Mouse (Mus musculus) forebrain, embryonic 15.5 days (tissue): Measurements from ENCODE around the gene Fam102b. TPM values are rescaled to one million over a fixed set of nuclear protein-coding genes. Genes with fewer than 3 reads are reported as not detected.

Experiments
- ATAC-seq: fragments of 200-750 bp; cut with Nextera tagmentation; replicated peaks from 2 replicates; pipeline ENCODE4 v1.8.0; 2017; ENCODE audit warnings: mild to moderate bottlenecking, moderate TSS enrichment, moderate library complexity
- H3K27ac ChIP-seq: fragments of 300-500 bp; sonication (generic); replicated peaks from 2 replicates; pipeline ENCODE4 v1.5.1; 2015; ENCODE audit warnings: mild to moderate bottlenecking, inconsistent platforms
- H3K27me3 ChIP-seq: fragments of 300-500 bp; sonication (generic); 2 replicates; pipeline ENCODE4 v1.6.1; 2015; ENCODE audit warnings: inconsistent platforms
- H3K36me3 ChIP-seq: fragments of 300-500 bp; sonication (generic); 2 replicates; pipeline ENCODE4 v1.6.1; 2015; ENCODE audit warnings: mild to moderate bottlenecking, inconsistent platforms
- H3K4me1 ChIP-seq: fragments of 300-500 bp; sonication (generic); 2 replicates; pipeline ENCODE4 v1.6.1; 2015; ENCODE audit warnings: inconsistent platforms
- H3K4me2 ChIP-seq: fragments of 300-500 bp; sonication (generic); replicated peaks from 2 replicates; pipeline ENCODE4 v1.6.1; 2015; ENCODE audit warnings: mild to moderate bottlenecking, inconsistent platforms
- H3K4me3 ChIP-seq: fragments of 300-500 bp; sonication (generic); 2 replicates; pipeline ENCODE4 v1.5.1; 2015; ENCODE audit warnings: mild to moderate bottlenecking, inconsistent platforms
- H3K9ac ChIP-seq: fragments of 300-500 bp; sonication (generic); replicated peaks from 2 replicates; pipeline ENCODE4 v1.6.1; 2015; ENCODE audit warnings: mild to moderate bottlenecking, inconsistent platforms
- H3K9me3 ChIP-seq: fragments of 300-500 bp; sonication (generic); 2 replicates; pipeline ENCODE4 v1.6.1; 2016; ENCODE audit warnings: inconsistent platforms
- WGBS: fragments of 180-500 bp; shearing (Covaris S2); methylation state at CpG from one replicate; pipeline ENCODE4 v1.1.7; 2015; ENCODE audit warnings: mixed read lengths; 5-methylcytosine and 5-hydroxymethylcytosine counted together
- microRNA-seq: library from miRNA; unstranded; fragments of <30 nt; microRNA quantifications from one replicate; pipeline ENCODE4, GENCODE M21; 2016
- polyA plus RNA-seq: library from polyadenylated mRNA; unstranded; fragments of >200 nt; fragmentation: Nextera tagmentation; extraction: Ambion mirVana; gene quantifications from 2 replicates; pipeline ENCODE4 v1.2.1, GENCODE M21; 2015

Gene Fam102b
- polyA plus RNA-seq, 1 experiment from 2014 or later, result 13.8 TPM

- no peaks in the 10 kb centered on the region for H3K36me3 ChIP-seq
- H3K4me3 ChIP-seq, result peak within 1 kb of the TSS; percentile 40
- 0 out of 2 replicates have a peak within 1 kb of the TSS, but pooled peaks have one; percentile 4 for H3K9ac ChIP-seq
- H3K4me1 ChIP-seq, result peaks cover 5% of the 10 kb centered on the region; the same call in 1 of the 2 replicates
- H3K4me2 ChIP-seq, result peak within 1 kb of the TSS; percentile 55
- peak; percentile 82 for ATAC-seq
- no peak within 1 kb of the TSS for H3K27ac ChIP-seq
- no peaks in the 10 kb centered on the region for H3K27me3 ChIP-seq
- no peaks in the 10 kb centered on the region for H3K9me3 ChIP-seq
- WGBS, result 64% methylated on average over 43 of the region's 59 CpGs
Observed at GRCm38 (mm10) chr3:108940001-108940633, 87.3 kb downstream of the Fam102b start, which contains the start of gene Gm9857. Gene Gm9857, minus strand, starts transcription at chr3:108940445.

GRCm38 (mm10) chr3:108939573-108939972 lies 87.8 kb downstream of the Fam102b start, which contains the start of gene Henmt1:
Gene Henmt1, plus strand, starts transcription at chr3:108939873.
- H3K36me3 ChIP-seq, result no peaks in the 10 kb centered on the region
- 87% methylated on average over 5 of the region's 5 CpGs for WGBS
- H3K4me1 ChIP-seq, result peaks cover 5% of the 10 kb centered on the region; the same call in 1 of the 2 replicates
- peak within 1 kb of the TSS; percentile 40 for H3K4me3 ChIP-seq
- no peaks in the 10 kb centered on the region for H3K27me3 ChIP-seq
- ATAC-seq, result no peak
- 0 out of 2 replicates have a peak within 1 kb of the TSS, but pooled peaks have one; percentile 4 for H3K9ac ChIP-seq
- no peaks in the 10 kb centered on the region for H3K9me3 ChIP-seq
- H3K27ac ChIP-seq, result no peak within 1 kb of the TSS
- peak within 1 kb of the TSS; percentile 55 for H3K4me2 ChIP-seq

- Histone ChIP-seq H3K4me2 (no peak overlapping the region), H3K36me3 (no peaks in the 10 kb centered on the region), H3K27ac (no peak overlapping the region), H3K4me1 (peaks cover 5% of the 10 kb centered on the region; the same call in 1 of the 2 replicates), H3K27me3 (no peaks in the 10 kb centered on the region), H3K9ac (no peak overlapping the region), H3K4me3 (no peak overlapping the region), H3K9me3 (no peaks in the 10 kb centered on the region)
- WGBS, result 96% methylated on average over 5 of the region's 5 CpGs
- ATAC-seq, result no peak
Observed at GRCm38 (mm10) chr3:108938691-108939090, 88.7 kb downstream of the Fam102b start.

DNA sequence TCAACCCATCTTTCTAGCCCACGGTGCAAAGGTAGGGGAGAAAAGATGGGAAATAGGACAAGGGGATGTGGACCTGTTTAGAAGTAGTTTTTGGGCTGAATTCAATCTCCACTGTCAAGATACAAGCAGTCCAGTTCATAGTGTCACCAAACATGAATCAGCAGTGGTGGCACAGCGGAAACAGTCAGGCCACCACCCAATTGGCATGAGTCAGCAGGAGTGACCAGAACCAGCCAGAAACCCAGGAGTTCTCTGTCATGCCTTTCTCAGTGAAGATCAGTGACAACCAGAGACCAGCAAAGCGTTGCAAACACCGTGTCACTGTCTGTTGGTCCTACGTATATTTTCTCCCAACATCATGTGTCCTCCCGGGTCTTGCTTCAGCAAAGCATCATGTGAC lies 93.8 kb downstream of the Fam102b start:
- H3K9ac ChIP-seq, result no peak overlapping the region
- no peak overlapping the region for H3K4me2 ChIP-seq
- no peaks in the 10 kb centered on the region for H3K36me3 ChIP-seq
- H3K27me3 ChIP-seq, result no peaks in the 10 kb centered on the region
- no peaks in the 10 kb centered on the region for H3K4me1 ChIP-seq
- no peak overlapping the region for H3K4me3 ChIP-seq
- H3K27ac ChIP-seq, result no peak overlapping the region
- no peak for ATAC-seq
- 91% methylated on average over 6 of the region's 6 CpGs for WGBS
- no peaks in the 10 kb centered on the region for H3K9me3 ChIP-seq

- Histone ChIP-seq H3K9ac (no peak overlapping the region), H3K4me2 (no peak overlapping the region), H3K9me3 (no peaks in the 10 kb centered on the region), H3K4me3 (no peak overlapping the region), H3K4me1 (no peaks in the 10 kb centered on the region), H3K27me3 (no peaks in the 10 kb centered on the region), H3K36me3 (no peaks in the 10 kb centered on the region), H3K27ac (no peak overlapping the region)
- WGBS, result 82% methylated on average over 1 of the region's 1 CpGs
- no peak for ATAC-seq
Observed at GRCm38 (mm10) chr3:108926308-108926707, 101.1 kb downstream of the Fam102b start.

- 89% methylated on average over 4 of the region's 4 CpGs for WGBS
- no peaks in the 10 kb centered on the region for H3K9me3 ChIP-seq
- H3K4me2 ChIP-seq, result no peak overlapping the region
- H3K4me1 ChIP-seq, result no peaks in the 10 kb centered on the region
- no peak overlapping the region for H3K4me3 ChIP-seq
- ATAC-seq, result no peak
- no peaks in the 10 kb centered on the region for H3K36me3 ChIP-seq
- H3K27me3 ChIP-seq, result no peaks in the 10 kb centered on the region
- H3K27ac ChIP-seq, result no peak overlapping the region
- H3K9ac ChIP-seq, result no peak overlapping the region
Observed at GRCm38 (mm10) chr3:108925677-108926076, 101.7 kb downstream of the Fam102b start.

DNA sequence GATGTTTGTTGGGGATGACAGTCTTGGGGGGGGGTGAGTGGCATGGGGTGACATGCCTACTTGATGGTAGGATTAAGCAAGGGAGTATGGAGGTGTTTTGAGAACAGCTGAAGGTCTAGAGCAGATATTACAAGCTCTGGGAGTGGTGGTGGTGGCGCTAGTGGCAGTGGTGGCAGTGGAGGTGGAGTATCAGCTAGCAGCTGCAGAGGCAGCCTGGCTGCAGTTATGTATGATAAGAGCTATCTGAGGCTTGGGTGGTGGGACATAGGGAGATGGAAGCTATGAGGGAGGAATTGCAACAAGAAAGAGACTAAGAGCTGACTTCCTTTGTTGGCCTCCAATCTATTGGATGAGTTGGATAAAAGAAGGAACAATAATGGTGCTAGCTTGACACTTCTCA lies 105.6 kb downstream of the Fam102b start:
- Histone ChIP-seq H3K4me1 (peaks cover 3% of the 10 kb centered on the region; the same call in 1 of the 2 replicates), H3K4me2 (no peak overlapping the region), H3K36me3 (no peaks in the 10 kb centered on the region), H3K4me3 (no peak overlapping the region), H3K27ac (no peak overlapping the region), H3K9ac (no peak overlapping the region), H3K9me3 (no peaks in the 10 kb centered on the region), H3K27me3 (no peaks in the 10 kb centered on the region)
- 93% methylated on average over 1 of the region's 1 CpGs for WGBS
- ATAC-seq, result no peak

Small RNA genes lying within 50 kb of the gene (microRNA-seq; reads per million reads assigned to microRNA genes)
- not detected for gene Gm44384

Other genes starting within 250 kb of the Fam102b start
- gene Stxbp3, start 187.1 kb downstream of the Fam102b start, polyA plus RNA-seq, result 13.3 and 14.7 TPM in 2 replicates
- gene Fndc7, start 137.6 kb downstream of the Fam102b start, polyA plus RNA-seq, result not detected in 2 replicates
- 60.7 and 66.9 TPM in 2 replicates for gene Prpf38b, start 115.9 kb downstream of the Fam102b start, polyA plus RNA-seq
- 1.2 and 1.6 TPM in 2 replicates for gene Henmt1, start 87.7 kb downstream of the Fam102b start, polyA plus RNA-seq
- gene Gm9857, start 87.2 kb downstream of the Fam102b start, polyA plus RNA-seq, result 0.75 and 0.78 TPM in 2 replicates
- not detected in 2 replicates for gene Slc25a54, start 52.9 kb upstream of the Fam102b start, polyA plus RNA-seq
- 4.1 TPM in 2 replicates for gene Slc25a24, start 95.5 kb upstream of the Fam102b start, polyA plus RNA-seq